Mouse (Mus musculus) ovary, adult 18-20 months (tissue): Measurements from ENCODE around the gene Pinlyp.
A peak's percentile ranks its signal among the peaks of the same experiment; 100 is the strongest.
"Not testable (repeated sequence)": the region's sequence is repeated elsewhere in the genome, so short reads cannot be mapped to it uniquely, and the experiment has no call there.

Experiments used
- DNase-seq: peaks from one replicate; pipeline ENCODE4 v3.0.0; 2022; ENCODE audit warnings: low spot score, mixed read lengths

Pinlyp gene

GRCm38 (mm10) chr7:24523723-24524122 lies 22.2 kb downstream of the Pinlyp start:
- DNase-seq, result no peak

GRCm38 (mm10) chr7:24522805-24523204 lies 23.1 kb downstream of the Pinlyp start:
- DNase-seq, result no peak

GRCm38 (mm10) chr7:24520054-24520453 lies 25.9 kb downstream of the Pinlyp start:
- DNase-seq, result not testable (repeated sequence)

- no peak for DNase-seq
These were observed 26.8 kb downstream of the Pinlyp start for GRCm38 (mm10) chr7:24519130-24519529.

- DNase-seq, result no peak
These were observed 28.3 kb downstream of the Pinlyp start for GRCm38 (mm10) chr7:24517654-24518053.

- DNase-seq, result no peak
These were observed 28.8 kb downstream of the Pinlyp start for GRCm38 (mm10) chr7:24517077-24517476.

GRCm38 (mm10) chr7:24516319-24516718 lies 29.6 kb downstream of the Pinlyp start:
- not testable (repeated sequence) for DNase-seq

GRCm38 (mm10) chr7:24512355-24512754 lies 33.6 kb downstream of the Pinlyp start, which contains the start of gene AC161166.1:
TSS of gene AC161166.1 (minus strand) at chr7:24512455.
- no peak for DNase-seq

GRCm38 (mm10) chr7:24507726-24508114 lies 38.2 kb downstream of the Pinlyp start:
- no peak for DNase-seq

GRCm38 (mm10) chr7:24506838-24507725 lies 38.8 kb downstream of the Pinlyp start, which contains the start of gene Zfp428:
TSS of gene Zfp428 (plus strand) at chr7:24507006.
- DNase-seq, result peak; percentile 73

- no peak for DNase-seq
These were observed 39.5 kb downstream of the Pinlyp start for GRCm38 (mm10) chr7:24506476-24506837.

- no peak for DNase-seq
These were observed 39.9 kb downstream of the Pinlyp start for GRCm38 (mm10) chr7:24506065-24506459.

GRCm38 (mm10) chr7:24505447-24506064 lies 40.4 kb downstream of the Pinlyp start:
- no peak for DNase-seq

- no peak for DNase-seq
These were observed 41.0 kb downstream of the Pinlyp start for GRCm38 (mm10) chr7:24504868-24505267.

GRCm38 (mm10) chr7:24504004-24504403 lies 41.9 kb downstream of the Pinlyp start:
- no peak for DNase-seq

- DNase-seq, result no peak
These were observed 44.4 kb downstream of the Pinlyp start for GRCm38 (mm10) chr7:24501492-24501891.

- no peak for DNase-seq
These were observed 45.0 kb downstream of the Pinlyp start for GRCm38 (mm10) chr7:24500929-24501328.

GRCm38 (mm10) chr7:24499856-24500577 lies 45.9 kb downstream of the Pinlyp start:
- DNase-seq, result no peak
